Mouse (Mus musculus) liver, postnatal 0 days (tissue): ENCODE data around the gene Ermn.

Experiments used
- CTCF ChIP-seq: sonication (generic); IDR thresholded peaks from 2 replicates; pipeline ENCODE4 v1.5.1; 2016; ENCODE audit warnings: antibody characterized with exemption, low read depth
- EP300 ChIP-seq: IDR thresholded peaks from 2 replicates; pipeline ENCODE4 v1.6.1; 2016; ENCODE audit warnings: antibody characterized with exemption, low read depth, mild to moderate bottlenecking

- TF ChIP-seq EP300 (no peak), CTCF (no peak)
These were observed 54.8 kb downstream of the Ermn start, which contains the start of gene Galnt5 for GRCm38 (mm10) chr2:57997752-57998430.
